Mouse (Mus musculus): ENCODE measurements around the gene S100a11.

DNA sequence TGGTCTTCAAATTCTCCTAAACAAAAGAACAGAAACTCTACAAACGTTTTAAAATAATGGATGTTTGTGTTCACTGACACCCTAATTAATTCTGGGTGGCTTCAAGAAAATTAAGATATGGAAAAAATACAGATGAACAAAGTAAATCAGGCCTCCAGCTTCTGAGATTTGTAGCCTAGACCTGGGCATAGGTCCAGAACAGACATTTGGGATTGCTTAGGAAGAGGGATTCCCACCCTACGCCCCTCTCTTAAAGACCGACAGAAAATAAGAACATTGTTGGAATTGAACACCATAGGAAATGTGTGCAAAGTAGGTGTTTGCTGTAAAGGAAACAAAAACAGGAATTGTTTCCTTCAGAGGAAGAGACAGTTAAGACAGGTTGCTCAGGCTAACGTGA, 37.2 kb downstream of the S100a11 start:
- TF ChIP-seq CTCF (IDR thresholded peaks at IDR 0.05; ENCODE audit: insufficient read depth, low read depth, low read length) = no peak
- TF ChIP-seq POLR2A (IDR thresholded peaks at IDR 0.05; ENCODE audit: insufficient read depth, low read depth, low read length) = no peak
